In genomic region chr7:131410416-131411058, GRCm38 (mm10) we compare ENCODE assay signal across 8 mouse cellular contexts. TPM values are rescaled to one million over a fixed set of nuclear protein-coding genes. Genes with fewer than 3 reads are reported as not detected.
DNase-seq lines count a peak whose midpoint lies in the region; ATAC-seq lines count a peak whose summit lies in the region.

TSS of gene Ikzf5 (minus strand) at chr7:131410521.
TSS of gene Acadsb (plus strand) at chr7:131410601.

- peak; percentile 99 for DNase-seq in NIH3T3 (ENCODE audit: low read depth)
- DNase-seq in cerebellum, postnatal 10 days, result peak; percentile 99
- peak; percentile 97 to 98 for DNase-seq in frontal cortex, postnatal 10 days (ENCODE audit: low spot score in 2 of 2)
- peak; percentile 95 to 99 for DNase-seq in layer of hippocampus, postnatal 14 days (ENCODE audit: low spot score in 2 of 2)
- DNase-seq in lung, postnatal 14 days, result peak; percentile 100
- DNase-seq in retina, adult 2 months (ENCODE audit: low read depth, low spot score), result peak; percentile 97
- DNase-seq in thymus, postnatal 36 days, result peak; percentile 99 to 100

- WGBS in hindbrain, embryonic 12.5 days, result under 1% methylated on average over 42 of the region's 42 CpGs

- peak within 1 kb of the TSS; percentile 77 for H3K27ac ChIP-seq in hindbrain, embryonic 12.5 days

- peak within 1 kb of the TSS; percentile 67 for H3K4me2 ChIP-seq in hindbrain, embryonic 12.5 days (replicated peaks)

- peaks cover 19% of the 10 kb centered on the region for H3K4me1 ChIP-seq in hindbrain, embryonic 12.5 days

- H3K9ac ChIP-seq in hindbrain, embryonic 12.5 days, result peak within 1 kb of the TSS; percentile 94

- H3K27me3 ChIP-seq in hindbrain, embryonic 12.5 days, result no peaks in the 10 kb centered on the region

- H3K9me3 ChIP-seq in hindbrain, embryonic 12.5 days (replicated peaks), result no peaks in the 10 kb centered on the region

- H3K4me3 ChIP-seq in hindbrain, embryonic 12.5 days, result peak within 1 kb of the TSS; percentile 97

- ATAC-seq in hindbrain, embryonic 12.5 days (ENCODE audit: low FRiP score), result peak; percentile 97

- H3K36me3 ChIP-seq in hindbrain, embryonic 12.5 days, result no peaks in the 10 kb centered on the region

RNA-seq across cellular contexts. Expression of gene Ikzf5, which starts in this region (rescaled TPM):
- 18.9 and 22.7 TPM in 2 replicates for polyA plus RNA-seq in hindbrain, embryonic 12.5 days (2016; fragmentation: Nextera tagmentation; extraction: Ambion mirVana)
- 10 to 100 TPM; 43.8 to 51.4 TPM for total RNA-seq in layer of hippocampus, postnatal 14 days (2021)

RNA-seq across cellular contexts. Expression of gene Acadsb, which starts in this region (rescaled TPM):
- polyA plus RNA-seq in hindbrain, embryonic 12.5 days (2016; fragmentation: Nextera tagmentation; extraction: Ambion mirVana), result 107 and 111 TPM in 2 replicates
- 10 to 100 TPM; 68.2 to 70.0 TPM for total RNA-seq in layer of hippocampus, postnatal 14 days (2021)

Comparison
In these comparisons a context has a peak if more than half of its experiments do, and no peak if none do; other contexts are left out.
1. Peak in every context shown above with its lines: DNase-seq, ATAC-seq, H3K4me3 ChIP-seq and H3K27ac ChIP-seq.